Mouse (Mus musculus): ENCODE measurements around the gene Tmem183a.

- TF ChIP-seq CTCF (IDR thresholded peaks at IDR 0.05; ENCODE audit: extremely low read depth, insufficient read length, insufficient replicate concordance, low read depth, low read length) (peak; percentile 16; the same call in 1 of the 2 replicates), POLR2A (IDR thresholded peaks at IDR 0.05; ENCODE audit: low read depth, low read length) (no peak)
Measured at GRCm38 (mm10) chr1:134399735-134400134, 38.0 kb upstream of the Tmem183a start.
